Mouse (Mus musculus): ENCODE data around the gene Igsf3. TPM values are rescaled to one million over a fixed set of nuclear protein-coding genes. Genes with fewer than 3 reads are reported as not detected.

Igsf3 gene
- total and polyA plus RNA-seq, 3 experiments, result not detected

- H3K9me3 ChIP-seq (replicated peaks; ENCODE audit: insufficient read depth, low read length), result no peaks in the 10 kb centered on the region
- no peak for DNase-seq (ENCODE audit: low read depth, low spot score)
- H3K9ac ChIP-seq (ENCODE audit: control insufficient read depth, low read depth, low read length, poor library complexity, severe bottlenecking), result no peak overlapping the region
- TF ChIP-seq CHD2 (IDR thresholded peaks at IDR 0.05; ENCODE audit: low read length), result no peak
- TF ChIP-seq SIN3A (IDR thresholded peaks at IDR 0.05; ENCODE audit: low read length), result no peak
- TF ChIP-seq ETS1 (IDR thresholded peaks at IDR 0.05; ENCODE audit: low read depth, low read length), result no peak
- TF ChIP-seq MAFK (IDR thresholded peaks at IDR 0.05; ENCODE audit: borderline replicate concordance, low read depth, low read length), result no peak
- no peak for TF ChIP-seq GABPA (IDR thresholded peaks at IDR 0.05; ENCODE audit: low read depth, low read length)
- no peak for TF ChIP-seq ZC3H11A (IDR thresholded peaks at IDR 0.05; ENCODE audit: low read depth, low read length)
- no peak for TF ChIP-seq POLR2AphosphoS2 (IDR thresholded peaks at IDR 0.05; ENCODE audit: low read length)
- TF ChIP-seq NRF1 (IDR thresholded peaks at IDR 0.05; ENCODE audit: insufficient read depth, low read depth, low read length, poor library complexity, severe bottlenecking), result no peak
- TF ChIP-seq ZKSCAN1 (IDR thresholded peaks at IDR 0.05; ENCODE audit: low read depth, low read length), result no peak
- TF ChIP-seq EP300 (IDR thresholded peaks at IDR 0.05; ENCODE audit: low read depth in 1 of 2, low read length in 2 of 2), result no peak
- no peak for TF ChIP-seq USF2 (IDR thresholded peaks at IDR 0.05; ENCODE audit: borderline replicate concordance in 1 of 2, insufficient read depth in 1 of 2, low read depth in 1 of 2, low read length in 2 of 2)
- H3K27ac ChIP-seq (ENCODE audit: control insufficient read depth, low read depth, low read length), result no peak overlapping the region
- no peaks in the 10 kb centered on the region for H3K4me1 ChIP-seq (ENCODE audit: control insufficient read depth in 1 of 2, insufficient read depth in 2 of 2, low read length in 2 of 2)
- H3K36me3 ChIP-seq (ENCODE audit: control insufficient read depth in 1 of 2, insufficient read depth in 2 of 2, low read length in 2 of 2), result no peaks in the 10 kb centered on the region
- no peak overlapping the region for H3K4me3 ChIP-seq (ENCODE audit: control insufficient read depth in 1 of 2, insufficient read depth in 1 of 2, low read depth in 2 of 2, low read length in 2 of 2)
- H3K79me2 ChIP-seq (ENCODE audit: control insufficient read depth, insufficient read depth, low read length, poor library complexity), result no peaks in the 10 kb centered on the region
- H3K27me3 ChIP-seq (ENCODE audit: control insufficient read depth in 1 of 2, insufficient read depth in 2 of 2, low read length in 2 of 2), result no peaks in the 10 kb centered on the region; a peak in 1 of 4 replicates
Measured at GRCm38 (mm10) chr3:101365081-101365612, 11.7 kb upstream of the Igsf3 start.

DNA sequence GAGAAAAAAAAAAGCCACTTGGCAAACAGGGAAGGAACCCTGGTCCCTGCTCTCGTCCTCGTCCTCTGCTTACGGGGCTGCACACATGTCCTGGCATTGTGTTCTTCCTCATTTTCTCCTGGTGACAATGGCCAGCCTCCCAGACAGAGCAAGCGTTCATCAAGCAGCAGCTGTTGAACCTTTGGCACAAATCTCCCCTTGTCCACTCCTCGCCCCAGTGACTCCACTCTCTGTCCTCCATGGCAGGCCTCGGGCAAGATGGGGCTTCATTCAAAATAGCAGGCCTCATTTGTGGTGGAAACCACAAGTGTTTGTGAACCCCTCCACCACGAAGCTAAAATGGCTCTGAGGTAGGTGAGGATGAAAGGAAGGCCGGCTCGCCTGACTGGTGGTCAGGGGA lies 11.0 kb upstream of the Igsf3 start:
- Histone ChIP-seq H3K4me1 (ENCODE audit: control insufficient read depth in 1 of 2, insufficient read depth in 2 of 2, low read length in 2 of 2) (no peaks in the 10 kb centered on the region), H3K79me2 (ENCODE audit: control insufficient read depth, insufficient read depth, low read length, poor library complexity) (no peaks in the 10 kb centered on the region), H3K36me3 (ENCODE audit: control insufficient read depth in 1 of 2, insufficient read depth in 2 of 2, low read length in 2 of 2) (no peaks in the 10 kb centered on the region), H3K9me3 (replicated peaks; ENCODE audit: insufficient read depth, low read length) (no peaks in the 10 kb centered on the region), H3K4me3 (ENCODE audit: control insufficient read depth in 1 of 2, insufficient read depth in 1 of 2, low read depth in 2 of 2, low read length in 2 of 2) (no peak overlapping the region), H3K9ac (ENCODE audit: control insufficient read depth, low read depth, low read length, poor library complexity, severe bottlenecking) (no peak overlapping the region), H3K27me3 (ENCODE audit: control insufficient read depth in 1 of 2, insufficient read depth in 2 of 2, low read length in 2 of 2) (no peaks in the 10 kb centered on the region; a peak in 1 of 4 replicates), H3K27ac (ENCODE audit: control insufficient read depth, low read depth, low read length) (no peak overlapping the region)
- no peak for DNase-seq (ENCODE audit: low read depth, low spot score)
- TF ChIP-seq KAT2A (conservative IDR thresholded peaks at IDR 0.05; ENCODE audit: low read depth, low read length) (no peak), MXI1 (IDR thresholded peaks at IDR 0.05; ENCODE audit: low read depth, low read length) (no peak), MEF2A (IDR thresholded peaks at IDR 0.05; ENCODE audit: extremely low read depth, insufficient replicate concordance, low read depth, low read length, poor library complexity, severe bottlenecking) (no peak), UBTF (IDR thresholded peaks at IDR 0.05; ENCODE audit: borderline replicate concordance, insufficient read depth, low read depth, low read length) (no peak), HCFC1 (IDR thresholded peaks at IDR 0.05; ENCODE audit: low read depth, low read length) (no peak), RAD21 (IDR thresholded peaks at IDR 0.05; ENCODE audit: low read depth, low read length) (no peak), ELF1 (IDR thresholded peaks at IDR 0.05; ENCODE audit: low read depth, low read length) (no peak), NRF1 (IDR thresholded peaks at IDR 0.05; ENCODE audit: insufficient read depth, low read depth, low read length, poor library complexity, severe bottlenecking) (no peak), MYC (IDR thresholded peaks at IDR 0.05; ENCODE audit: low read depth, low read length) (no peak), TAL1 (IDR thresholded peaks at IDR 0.05; ENCODE audit: low read length) (no peak)
